Mouse (Mus musculus) embryonic facial prominence, embryonic 15.5 days (tissue): ENCODE results near the gene Slc6a11. TPM values are rescaled to one million over a fixed set of nuclear protein-coding genes. Genes with fewer than 3 reads are reported as not detected.

ENCODE experiments used
- ATAC-seq: fragments of 200-750 bp; cut with Nextera tagmentation; 2 replicates; pipeline ENCODE4 v1.8.0; 2017; ENCODE audit warnings: low read depth, moderate TSS enrichment; ENCODE audit not compliant: insufficient number of reproducible peaks, low FRiP score, low TSS enrichment
- H3K27ac ChIP-seq: fragments of 300-500 bp; sonication (generic); replicated peaks from 2 replicates; pipeline ENCODE4 v1.5.1; 2015; ENCODE audit warnings: mild to moderate bottlenecking, inconsistent platforms
- H3K27me3 ChIP-seq: fragments of 300-500 bp; sonication (generic); 2 replicates; pipeline ENCODE4 v1.6.1; 2015; ENCODE audit warnings: inconsistent platforms
- H3K36me3 ChIP-seq: fragments of 300-500 bp; sonication (generic); 2 replicates; pipeline ENCODE4 v1.6.1; 2015; ENCODE audit warnings: mild to moderate bottlenecking, inconsistent platforms
- H3K4me1 ChIP-seq: fragments of 300-500 bp; sonication (generic); 2 replicates; pipeline ENCODE4 v1.6.1; 2015; ENCODE audit warnings: inconsistent platforms
- H3K4me2 ChIP-seq: fragments of 300-500 bp; sonication (generic); replicated peaks from 2 replicates; pipeline ENCODE4 v1.6.1; 2015; ENCODE audit warnings: mild to moderate bottlenecking, inconsistent platforms
- H3K4me3 ChIP-seq: fragments of 300-500 bp; sonication (generic); replicated peaks from 2 replicates; pipeline ENCODE4 v1.5.1; 2015; ENCODE audit warnings: mild to moderate bottlenecking, inconsistent platforms
- H3K9ac ChIP-seq: fragments of 300-500 bp; sonication (generic); 2 replicates; pipeline ENCODE4 v1.6.1; 2015; ENCODE audit warnings: inconsistent platforms
- H3K9me3 ChIP-seq: fragments of 300-500 bp; sonication (generic); replicated peaks from 2 replicates; pipeline ENCODE4 v1.6.1; 2016; ENCODE audit warnings: inconsistent platforms
- WGBS: fragments of 180-500 bp; shearing (Covaris S2); methylation state at CpG from one replicate; pipeline ENCODE4 v1.1.7; 2015; 5-methylcytosine and 5-hydroxymethylcytosine counted together
- polyA plus RNA-seq: library from polyadenylated mRNA; unstranded; fragments of >200 nt; fragmentation: Nextera tagmentation; extraction: Ambion mirVana; gene quantifications from 2 replicates; pipeline ENCODE4 v1.2.1, GENCODE M21; 2015

Gene Slc6a11
- polyA plus RNA-seq, 1 experiment from 2014 or later, result 0.37 TPM

DNA sequence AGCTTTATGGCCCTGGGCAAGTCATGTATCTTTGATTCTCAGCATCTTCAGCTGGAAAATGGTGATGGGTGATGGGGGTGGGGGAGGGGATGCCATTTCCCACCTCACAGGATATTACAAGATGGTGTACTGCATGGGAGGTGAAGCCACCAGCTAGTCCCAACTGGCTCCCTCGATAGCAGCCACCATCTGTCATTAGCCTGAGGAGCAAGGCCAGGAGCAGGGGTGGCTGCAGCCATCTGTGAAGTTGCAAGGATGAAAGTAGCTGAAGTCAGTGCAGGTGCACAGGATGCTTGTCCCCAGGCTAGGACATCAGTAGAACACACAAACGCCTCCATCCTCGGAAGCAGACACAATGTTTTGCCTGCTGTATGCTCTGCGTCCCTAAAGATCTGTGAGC lies 159.9 kb downstream of the Slc6a11 start:
- 59% methylated on average over 4 of the region's 4 CpGs for WGBS
- H3K4me3 ChIP-seq, result no peak overlapping the region
- H3K9ac ChIP-seq, result no peak overlapping the region
- peaks cover 44% of the 10 kb centered on the region for H3K27me3 ChIP-seq
- H3K9me3 ChIP-seq, result no peaks in the 10 kb centered on the region
- no peak overlapping the region for H3K4me2 ChIP-seq
- no peak overlapping the region for H3K27ac ChIP-seq
- no peaks in the 10 kb centered on the region for H3K36me3 ChIP-seq
- ATAC-seq, result no peak
- H3K4me1 ChIP-seq, result no peaks in the 10 kb centered on the region

DNA sequence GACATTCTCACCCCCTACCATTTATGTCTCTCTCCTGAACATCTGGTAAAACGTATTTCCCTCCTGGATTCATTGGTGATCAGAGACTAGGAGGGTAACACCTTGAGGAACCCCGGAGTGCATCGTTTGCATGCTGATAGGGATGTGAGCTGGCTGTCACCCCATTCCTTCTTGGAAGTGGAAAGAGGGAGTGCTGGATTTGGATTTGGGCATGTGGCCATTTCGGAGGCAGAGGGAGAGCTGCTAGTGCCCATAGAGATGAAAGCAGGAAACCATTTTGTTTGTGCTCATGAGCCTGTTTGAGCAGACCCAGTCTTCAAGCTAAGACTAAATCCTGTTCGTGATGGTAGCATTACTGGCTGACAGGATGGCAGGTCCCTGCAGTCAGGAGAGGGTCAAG lies 160.4 kb downstream of the Slc6a11 start:
- Histone ChIP-seq H3K4me1 (no peaks in the 10 kb centered on the region), H3K9me3 (no peaks in the 10 kb centered on the region), H3K27ac (no peak overlapping the region), H3K27me3 (peaks cover 40% of the 10 kb centered on the region), H3K9ac (no peak overlapping the region), H3K4me3 (no peak overlapping the region), H3K4me2 (no peak overlapping the region), H3K36me3 (no peaks in the 10 kb centered on the region)
- no peak for ATAC-seq
- WGBS, result 57% methylated on average over 5 of the region's 5 CpGs

DNA sequence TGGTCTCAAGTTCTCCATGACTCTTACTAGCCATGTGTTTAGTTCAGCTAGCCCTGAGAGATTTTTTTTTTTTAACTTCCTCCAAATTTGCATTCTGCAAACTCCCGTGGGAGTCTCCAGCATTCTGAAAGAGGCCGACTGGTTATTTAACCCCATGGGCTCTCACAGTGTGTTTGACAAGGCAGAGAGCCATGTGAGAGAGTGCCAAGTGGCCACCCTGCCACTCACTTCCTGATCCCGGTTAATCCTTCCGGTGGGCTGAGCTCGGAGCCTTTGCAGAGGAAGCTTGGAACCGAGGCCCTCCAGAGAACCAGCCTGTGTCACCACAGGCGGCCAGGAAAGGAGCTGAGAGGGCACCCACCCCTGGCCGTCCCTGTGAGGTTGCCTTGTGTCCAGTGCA lies 162.5 kb downstream of the Slc6a11 start:
- Histone ChIP-seq H3K27me3 (peaks cover 22% of the 10 kb centered on the region), H3K4me1 (peaks cover 4% of the 10 kb centered on the region), H3K4me3 (no peak overlapping the region), H3K36me3 (no peaks in the 10 kb centered on the region), H3K4me2 (no peak overlapping the region), H3K27ac (no peak overlapping the region), H3K9me3 (no peaks in the 10 kb centered on the region), H3K9ac (no peak overlapping the region)
- ATAC-seq, result no peak
- WGBS, result 18% methylated on average over 8 of the region's 8 CpGs

DNA sequence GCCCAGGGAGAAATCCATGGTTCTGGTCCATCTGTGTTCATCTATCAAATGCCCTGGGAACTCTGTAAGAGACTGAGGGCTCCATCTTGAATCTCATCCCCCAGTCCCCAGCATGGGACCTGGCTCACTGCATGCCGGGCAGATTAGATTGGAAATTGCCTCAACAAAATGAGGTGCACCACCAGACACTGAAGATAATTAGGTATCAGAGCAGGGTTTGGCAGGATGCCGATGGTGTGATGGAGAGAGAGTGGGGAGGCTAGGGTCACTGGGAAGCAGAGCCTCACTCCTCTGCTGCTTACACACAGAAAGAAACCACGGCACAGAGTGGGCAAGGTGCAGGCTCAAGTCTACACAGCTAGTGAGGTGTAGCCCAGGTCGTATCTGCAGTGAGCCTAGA lies 164.0 kb downstream of the Slc6a11 start:
- H3K27ac ChIP-seq, result no peak overlapping the region
- no peaks in the 10 kb centered on the region for H3K36me3 ChIP-seq
- no peak for ATAC-seq
- H3K9me3 ChIP-seq, result no peaks in the 10 kb centered on the region
- H3K9ac ChIP-seq, result no peak overlapping the region
- peaks cover 4% of the 10 kb centered on the region for H3K4me1 ChIP-seq
- H3K27me3 ChIP-seq, result peaks cover 7% of the 10 kb centered on the region
- no peak overlapping the region for H3K4me3 ChIP-seq
- no peak overlapping the region for H3K4me2 ChIP-seq
- WGBS, result 79% methylated on average over 4 of the region's 4 CpGs

DNA sequence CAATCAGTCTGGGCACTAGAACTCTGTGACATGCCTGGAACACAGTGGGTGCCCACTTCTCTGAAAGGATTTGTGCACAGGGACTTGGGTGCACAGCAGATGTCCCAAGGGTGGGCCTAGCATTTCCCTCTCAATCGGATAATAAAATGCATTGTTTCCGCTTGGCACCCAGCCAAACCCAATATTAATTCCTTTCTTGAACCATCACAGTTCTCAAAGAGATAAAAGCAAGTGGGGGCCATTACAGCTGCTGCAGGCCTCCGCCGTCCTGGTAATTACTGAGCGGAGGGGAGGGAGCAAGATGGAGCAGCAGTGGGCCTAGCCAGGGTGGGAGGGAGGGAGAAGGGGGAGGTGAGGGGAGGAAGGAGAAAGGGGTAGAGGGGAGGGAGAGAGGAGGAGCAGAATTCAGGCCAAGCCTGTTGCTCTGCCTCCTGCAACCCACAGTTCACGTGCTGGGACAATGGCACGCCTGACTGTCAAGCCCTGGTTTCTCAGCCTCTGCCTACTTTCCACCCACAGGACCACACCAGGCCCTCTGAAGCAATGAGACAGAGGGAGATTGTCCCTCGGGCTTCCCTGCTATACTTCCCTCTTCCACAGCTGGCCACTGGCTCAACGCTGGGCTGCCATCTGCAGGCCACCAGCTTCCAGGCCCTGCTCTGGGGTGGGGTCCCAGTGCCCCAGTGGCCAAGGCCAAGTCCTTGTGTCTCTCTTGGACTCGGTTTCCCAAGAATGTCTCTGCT lies 166.4 kb downstream of the Slc6a11 start:
- Histone ChIP-seq H3K27me3 (no peaks in the 10 kb centered on the region), H3K4me3 (no peak overlapping the region), H3K4me1 (peaks cover 4% of the 10 kb centered on the region), H3K27ac (no peak overlapping the region), H3K36me3 (no peaks in the 10 kb centered on the region), H3K4me2 (no peak overlapping the region), H3K9me3 (no peaks in the 10 kb centered on the region), H3K9ac (no peak overlapping the region)
- 21% methylated on average over 10 of the region's 10 CpGs for WGBS
- peak; percentile 34; the same call in 1 of the 2 replicates for ATAC-seq

Other genes starting within 250 kb of the Slc6a11 start
- gene Atp2b2, start 88.6 kb upstream of the Slc6a11 start, polyA plus RNA-seq, result 0.13 and 0.17 TPM in 2 replicates
- gene Slc6a1, start 151.4 kb downstream of the Slc6a11 start, polyA plus RNA-seq, result 0.32 and 0.64 TPM in 2 replicates